Mouse (Mus musculus): ENCODE data around the gene Svip.

Svip gene

GRCm38 (mm10) chr7:52005511-52006295, at the start of gene Svip:
Gene Svip, minus strand, starts transcription at chr7:52006018.
- in situ Hi-C loops (cut with MboI; ENCODE audit: low sequenced_read_pairs) = no loop called here

GRCm38 (mm10) chr7:52037600-52038582, 32.1 kb upstream of the Svip start:
- in situ Hi-C loops (cut with MboI; ENCODE audit: low sequenced_read_pairs) = no loop called here

GRCm38 (mm10) chr7:52024050-52024626, 18.3 kb upstream of the Svip start:
- in situ Hi-C loops (cut with MboI; ENCODE audit: low sequenced_read_pairs) = no loop called here

- in situ Hi-C loops (cut with MboI; ENCODE audit: low sequenced_read_pairs) = no loop called here
Observed at GRCm38 (mm10) chr7:52022039-52022438, 16.2 kb upstream of the Svip start.

- in situ Hi-C loops (cut with MboI; ENCODE audit: low sequenced_read_pairs) = no loop called here
Observed at GRCm38 (mm10) chr7:52015628-52016027, 9.8 kb upstream of the Svip start, which contains the start of gene 1700015G11Rik. Gene 1700015G11Rik, minus strand, starts transcription at chr7:52015728.

- in situ Hi-C loops (cut with MboI; ENCODE audit: low sequenced_read_pairs) = no loop called here
Observed at GRCm38 (mm10) chr7:52015180-52015579, 9.4 kb upstream of the Svip start.

- in situ Hi-C loops (cut with MboI; ENCODE audit: low sequenced_read_pairs) = no loop called here
Observed at GRCm38 (mm10) chr7:52013457-52013856, 7.6 kb upstream of the Svip start.

- in situ Hi-C loops (cut with MboI; ENCODE audit: low sequenced_read_pairs) = no loop called here
Observed at GRCm38 (mm10) chr7:52007138-52007537, 1.3 kb upstream of the Svip start.

- in situ Hi-C loops (cut with MboI; ENCODE audit: low sequenced_read_pairs) = no loop called here
Observed at GRCm38 (mm10) chr7:52006296-52006630, 445 bp upstream of the Svip start.

GRCm38 (mm10) chr7:51991020-51991419, 14.8 kb downstream of the Svip start:
- in situ Hi-C loops (cut with MboI; ENCODE audit: low sequenced_read_pairs) = no loop called here

- in situ Hi-C loops (cut with MboI; ENCODE audit: low sequenced_read_pairs) = no loop called here
Observed at GRCm38 (mm10) chr7:51986909-51987308, 18.9 kb downstream of the Svip start.

- in situ Hi-C loops (cut with MboI; ENCODE audit: low sequenced_read_pairs) = no loop called here
Observed at GRCm38 (mm10) chr7:51985763-51986162, 20.1 kb downstream of the Svip start.

- in situ Hi-C loops (cut with MboI; ENCODE audit: low sequenced_read_pairs) = no loop called here
Observed at GRCm38 (mm10) chr7:51982303-51982702, 23.5 kb downstream of the Svip start.

GRCm38 (mm10) chr7:51979271-51979670, 26.5 kb downstream of the Svip start:
- in situ Hi-C loops (cut with MboI; ENCODE audit: low sequenced_read_pairs) = no loop called here

- in situ Hi-C loops (cut with MboI; ENCODE audit: low sequenced_read_pairs) = no loop called here
Observed at GRCm38 (mm10) chr7:51975181-51975580, 30.6 kb downstream of the Svip start.

- in situ Hi-C loops (cut with MboI; ENCODE audit: low sequenced_read_pairs) = no loop called here
Observed at GRCm38 (mm10) chr7:51973526-51973925, 32.3 kb downstream of the Svip start.

- in situ Hi-C loops (cut with MboI; ENCODE audit: low sequenced_read_pairs) = no loop called here
Observed at GRCm38 (mm10) chr7:51973091-51973490, 32.7 kb downstream of the Svip start.

GRCm38 (mm10) chr7:51972252-51972855, 33.5 kb downstream of the Svip start:
- in situ Hi-C loops (cut with MboI; ENCODE audit: low sequenced_read_pairs) = no loop called here

- in situ Hi-C loops (cut with MboI; ENCODE audit: low sequenced_read_pairs) = no loop called here
Observed at GRCm38 (mm10) chr7:51969379-51969778, 36.4 kb downstream of the Svip start.

- in situ Hi-C loops (cut with MboI; ENCODE audit: low sequenced_read_pairs) = no loop called here
Observed at GRCm38 (mm10) chr7:51967581-51967980, 38.2 kb downstream of the Svip start.

- in situ Hi-C loops (cut with MboI; ENCODE audit: low sequenced_read_pairs) = no loop called here
Observed at GRCm38 (mm10) chr7:51964681-51965080, 41.1 kb downstream of the Svip start.
